ENCODE assay signal across 8 mouse cellular contexts in genomic region chr19:9982151-9982851, GRCm38 (mm10). TPM values are rescaled to one million over a fixed set of nuclear protein-coding genes. Genes with fewer than 3 reads are reported as not detected.
DNase-seq lines count a peak whose midpoint lies in the region; ATAC-seq and TF ChIP-seq lines count a peak whose summit lies in the region.

No protein-coding gene starts in this region.

- ATAC-seq in hindbrain, postnatal 0 days: peak; percentile 99
- ATAC-seq in megakaryocyte, adult 5-6 weeks (ENCODE audit: poor library complexity, severe bottlenecking): peak; percentile 76

- DNase-seq in WW6 (ENCODE audit: low read depth, low spot score): peak; percentile 91
- DNase-seq in cerebellum, postnatal 4 days (ENCODE audit: low spot score in 2 of 2): peak; percentile 91 to 97
- peak; percentile 98 for DNase-seq in gastrocnemius, adult 2 months
- DNase-seq in hindbrain, postnatal 0 days (ENCODE audit: low spot score): peak; percentile 98
- DNase-seq in left cerebral cortex, adult 2 months (ENCODE audit: extremely low spot score in 1 of 2, low spot score in 2 of 2): peak; percentile 97
- peak; percentile 95 to 96 for DNase-seq in right cerebral cortex, adult 2 months (ENCODE audit: low spot score in 2 of 2)
- peak; percentile 96 for DNase-seq in urinary bladder, postnatal 14 days (ENCODE audit: low spot score)

- peak overlapping the region; percentile 92 for H3K9ac ChIP-seq in hindbrain, postnatal 0 days (replicated peaks; ENCODE audit: low read length)

- under 1% methylated on average over 59 of the region's 59 CpGs for WGBS in hindbrain, postnatal 0 days

- intact Hi-C loops in gastrocnemius, adult 2 months (cut with DNase I): loop anchor here (5.0 kb wide), 1 partner anchor 35 kb away; no protein-coding TSS in a partner anchor
- intact Hi-C loops in left cerebral cortex, adult 2 months (cut with DNase I): loop anchor here (2.0 kb wide), 1 partner anchor 16 kb away; no protein-coding TSS in a partner anchor

- H3K36me3 ChIP-seq in hindbrain, postnatal 0 days (ENCODE audit: insufficient read depth, low read length): peaks cover 23% of the 10 kb centered on the region

- no peaks in the 10 kb centered on the region for H3K9me3 ChIP-seq in hindbrain, postnatal 0 days (ENCODE audit: low read length)

- peak overlapping the region; percentile 99 for H3K27ac ChIP-seq in gastrocnemius, adult 2 months
- H3K27ac ChIP-seq in hindbrain, postnatal 0 days: peak overlapping the region; percentile 96
- peak overlapping the region; percentile 97 for H3K27ac ChIP-seq in left cerebral cortex, adult 2 months

- peak overlapping the region; percentile 100 for H3K4me3 ChIP-seq in gastrocnemius, adult 2 months
- peak overlapping the region; percentile 98 for H3K4me3 ChIP-seq in hindbrain, postnatal 0 days (ENCODE audit: low read length)
- peak overlapping the region; percentile 58 for H3K4me3 ChIP-seq in left cerebral cortex, adult 2 months

- H3K27me3 ChIP-seq in hindbrain, postnatal 0 days (ENCODE audit: insufficient read depth, low read length): no peaks in the 10 kb centered on the region

- H3K4me2 ChIP-seq in hindbrain, postnatal 0 days (ENCODE audit: low read depth, low read length): peak overlapping the region; percentile 81

- H3K4me1 ChIP-seq in hindbrain, postnatal 0 days (ENCODE audit: insufficient read depth, low read length): peaks cover 15% of the 10 kb centered on the region; the same call in 1 of the 2 replicates

- no peak for TF ChIP-seq CTCF in gastrocnemius, adult 2 months (IDR thresholded peaks at IDR 0.05)
- TF ChIP-seq CTCF in hindbrain, postnatal 0 days (IDR thresholded peaks at IDR 0.05; ENCODE audit: low read depth): no peak
- no peak for TF ChIP-seq CTCF in left cerebral cortex, adult 2 months (IDR thresholded peaks at IDR 0.05)

RNA-seq across cellular contexts. Expression of gene Fth1, which starts 1.9 kb away (rescaled TPM):
- 1,000 to 10,000 TPM; 2,168 to 2,432 TPM for total RNA-seq in gastrocnemius, adult 2 months (2021)
- total RNA-seq in hindbrain, postnatal 0 days (2014; rRNA removed): 301 and 443 TPM in 2 replicates
- 2,616 and 2,786 TPM in 2 replicates for polyA plus RNA-seq in hindbrain, postnatal 0 days (2015; fragmentation: Nextera tagmentation; extraction: Ambion mirVana)
- 1,000 to 10,000 TPM; 2,213 to 2,341 TPM for total RNA-seq in left cerebral cortex, adult 2 months (2021)
- 1,271 and 1,296 TPM in 2 replicates for total RNA-seq in megakaryocyte, adult 5-6 weeks (2015)
- 513 and 615 TPM in 2 replicates for total RNA-seq in megakaryocyte, adult 5-6 weeks (2017)

RNA-seq across cellular contexts. Expression of gene Best1, which starts 19.1 kb away (rescaled TPM):
- total RNA-seq in gastrocnemius, adult 2 months (2021): under 1 TPM; 0.28 to 0.46 TPM
- total RNA-seq in hindbrain, postnatal 0 days (2014; rRNA removed): 0.86 and 1.5 TPM in 2 replicates
- 2.6 and 3.0 TPM in 2 replicates for polyA plus RNA-seq in hindbrain, postnatal 0 days (2015; fragmentation: Nextera tagmentation; extraction: Ambion mirVana)
- total RNA-seq in left cerebral cortex, adult 2 months (2021): under 1 TPM; 0.49 to 0.75 TPM
- total RNA-seq in megakaryocyte, adult 5-6 weeks (2015): not detected in 2 replicates
- total RNA-seq in megakaryocyte, adult 5-6 weeks (2017): not detected in 2 replicates

RNA-seq across cellular contexts. Expression of gene Rab3il1, which starts 19.2 kb away (rescaled TPM):
- total RNA-seq in gastrocnemius, adult 2 months (2021): 1 to 10 TPM; 4.0 to 4.7 TPM
- total RNA-seq in hindbrain, postnatal 0 days (2014; rRNA removed): 19.7 and 23.0 TPM in 2 replicates
- polyA plus RNA-seq in hindbrain, postnatal 0 days (2015; fragmentation: Nextera tagmentation; extraction: Ambion mirVana): 20.1 and 22.2 TPM in 2 replicates
- total RNA-seq in left cerebral cortex, adult 2 months (2021): 1 to 10 TPM; 9.4 TPM
- total RNA-seq in megakaryocyte, adult 5-6 weeks (2015): 3.1 and 5.6 TPM in 2 replicates
- 7.1 and 11.8 TPM in 2 replicates for total RNA-seq in megakaryocyte, adult 5-6 weeks (2017)

RNA-seq across cellular contexts. Expression of gene Fads3, which starts 59.1 kb away (rescaled TPM):
- 1 to 10 TPM; 2.2 to 2.3 TPM for total RNA-seq in gastrocnemius, adult 2 months (2021)
- 52.5 and 59.0 TPM in 2 replicates for total RNA-seq in hindbrain, postnatal 0 days (2014; rRNA removed)
- polyA plus RNA-seq in hindbrain, postnatal 0 days (2015; fragmentation: Nextera tagmentation; extraction: Ambion mirVana): 35.1 and 37.4 TPM in 2 replicates
- total RNA-seq in left cerebral cortex, adult 2 months (2021): 10 to 100 TPM; 26.6 to 28.1 TPM
- 0.76 and 0.91 TPM in 2 replicates for total RNA-seq in megakaryocyte, adult 5-6 weeks (2015)
- total RNA-seq in megakaryocyte, adult 5-6 weeks (2017): 1.8 and 1.9 TPM in 2 replicates

Comparison
In these comparisons a context has a peak if more than half of its experiments do, and no peak if none do; other contexts are left out.
1. Peak in every context shown above with its lines: DNase-seq, ATAC-seq, H3K4me3 ChIP-seq and H3K27ac ChIP-seq.